ENCODE assay signal across 28 mouse cellular contexts in genomic region chr15:84126447-84126846, GRCm38 (mm10). TPM values are rescaled to one million over a fixed set of nuclear protein-coding genes. Genes with fewer than 3 reads are reported as not detected.
"Had no signal": no experiment of that assay in that cellular context is flagged by ENCODE, and none has a peak within 500 bp of the region (broad histone marks: within the 10 kb centered on the region; RNA-seq: fewer than 3 reads in every experiment).

No protein-coding gene starts in this region.

- H3K4me2 ChIP-seq: limb, embryonic 12.5 days; limb, embryonic 15.5 days; liver, embryonic 11.5 days; lung, embryonic 15.5 days; midbrain, embryonic 12.5 days had no signal

- H3K36me3 ChIP-seq: limb, embryonic 12.5 days; limb, embryonic 15.5 days; lung, embryonic 15.5 days; midbrain, embryonic 12.5 days had no signal

- H3K9ac ChIP-seq: limb, embryonic 12.5 days; limb, embryonic 15.5 days; liver, embryonic 14.5 days; liver, postnatal 0 days; lung, embryonic 15.5 days; midbrain, embryonic 12.5 days had no signal

- H3K27ac ChIP-seq: limb, embryonic 12.5 days; limb, embryonic 15.5 days; liver, embryonic 14.5 days; lung, embryonic 15.5 days; midbrain, embryonic 12.5 days; stomach, postnatal 0 days had no signal

- H3K9me3 ChIP-seq: limb, embryonic 12.5 days; limb, embryonic 15.5 days; lung, embryonic 15.5 days; midbrain, embryonic 12.5 days had no signal

- H3K4me1 ChIP-seq: limb, embryonic 12.5 days; lung, embryonic 15.5 days; midbrain, embryonic 12.5 days had no signal

- DNase-seq: kidney, adult 18-20 months; kidney, adult 9 months; kidney, postnatal 14 days; kidney, postnatal 4 days; left cerebral cortex, postnatal 4 days; right cerebral cortex, postnatal 25 days; spleen, adult 18-20 months; thymus, adult 2 months; thymus, postnatal 14 days; thymus, postnatal 4 days had no signal

- H3K4me3 ChIP-seq: limb, embryonic 12.5 days; limb, embryonic 15.5 days; lung, embryonic 15.5 days; midbrain, embryonic 12.5 days had no signal

- H3K27me3 ChIP-seq: limb, embryonic 15.5 days; lung, embryonic 15.5 days had no signal

- ATAC-seq: intestine, embryonic 16.5 days; liver, postnatal 0 days; midbrain, embryonic 16.5 days had no signal

RNA-seq across cellular contexts. Expression of gene Pnpla5, which starts 3.5 kb away (rescaled TPM):
- total RNA-seq: layer of hippocampus, adult 18-20 months; layer of hippocampus, postnatal 14 days; left cerebral cortex, adult 8-10 months; left cerebral cortex, postnatal 14 days; left cerebral cortex, postnatal 4 days had no signal
- polyA plus RNA-seq: intestine, embryonic 16.5 days; kidney, embryonic 16.5 days; limb, embryonic 12.5 days; limb, embryonic 15.5 days; liver, embryonic 11.5 days; lung, embryonic 15.5 days; midbrain, embryonic 12.5 days; midbrain, embryonic 16.5 days; neural tube, embryonic 11.5 days; neural tube, embryonic 14.5 days; stomach, embryonic 14.5 days; stomach, postnatal 0 days had no signal

RNA-seq across cellular contexts. Expression of gene Sult4a1, which starts 20.9 kb away (rescaled TPM):
- polyA plus RNA-seq: liver, postnatal 0 days had no signal
